Mouse (Mus musculus) spleen, adult 2 months (tissue): Measurements from ENCODE around the gene Fpgs.

ENCODE experiments used
- CTCF ChIP-seq: fragments of 200-500 bp; IDR thresholded peaks from 2 replicates; pipeline ENCODE4 v1.5.1; 2011; ENCODE audit warnings: mild to moderate bottlenecking, inconsistent platforms; ENCODE audit not compliant: insufficient read depth, insufficient read length, insufficient replicate concordance; ENCODE audit errors: extremely low read depth
- POLR2A ChIP-seq: fragments of 200-500 bp; IDR thresholded peaks from 2 replicates; pipeline ENCODE4 v1.6.1; 2011; ENCODE audit warnings: low read depth, low read length, inconsistent platforms

DNA sequence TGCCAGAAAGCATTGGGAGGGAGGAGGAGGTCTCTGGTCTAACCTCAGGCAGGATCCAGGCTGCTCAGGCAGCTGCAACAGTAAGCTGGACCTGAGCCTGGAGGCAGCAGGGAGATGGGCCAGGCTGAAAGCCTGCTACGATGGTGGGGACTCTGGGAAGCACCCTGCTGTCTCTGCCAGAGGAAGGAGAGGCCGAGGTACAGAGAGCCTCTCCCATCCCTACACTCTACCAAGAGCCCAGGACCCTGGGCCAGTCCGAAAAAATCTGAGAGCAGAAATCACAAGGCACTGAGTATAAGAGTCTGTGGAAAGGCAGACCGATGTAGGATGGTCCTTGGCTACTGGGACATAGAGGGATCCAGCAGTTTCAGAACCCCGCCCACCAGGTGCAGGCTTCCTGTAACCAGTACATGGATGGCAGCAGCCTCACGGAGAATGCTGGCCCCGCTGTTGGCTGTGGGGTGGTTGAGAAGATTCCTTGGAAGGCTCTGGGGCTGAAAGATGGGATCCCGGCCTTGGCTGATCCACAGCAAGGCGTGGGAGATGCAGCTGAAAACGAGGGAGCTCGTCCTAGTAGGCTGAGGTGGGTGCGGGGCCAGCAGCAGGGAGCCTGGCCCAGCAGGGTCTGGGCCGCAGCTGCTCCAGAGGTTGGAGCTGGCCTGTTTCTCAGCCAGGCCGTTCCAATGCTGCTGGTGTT is 21.1 kb downstream of the Fpgs start:
- TF ChIP-seq CTCF (no peak), POLR2A (no peak)
